Mouse (Mus musculus): ENCODE data around the gene Atxn2l.

Atxn2l gene

DNA sequence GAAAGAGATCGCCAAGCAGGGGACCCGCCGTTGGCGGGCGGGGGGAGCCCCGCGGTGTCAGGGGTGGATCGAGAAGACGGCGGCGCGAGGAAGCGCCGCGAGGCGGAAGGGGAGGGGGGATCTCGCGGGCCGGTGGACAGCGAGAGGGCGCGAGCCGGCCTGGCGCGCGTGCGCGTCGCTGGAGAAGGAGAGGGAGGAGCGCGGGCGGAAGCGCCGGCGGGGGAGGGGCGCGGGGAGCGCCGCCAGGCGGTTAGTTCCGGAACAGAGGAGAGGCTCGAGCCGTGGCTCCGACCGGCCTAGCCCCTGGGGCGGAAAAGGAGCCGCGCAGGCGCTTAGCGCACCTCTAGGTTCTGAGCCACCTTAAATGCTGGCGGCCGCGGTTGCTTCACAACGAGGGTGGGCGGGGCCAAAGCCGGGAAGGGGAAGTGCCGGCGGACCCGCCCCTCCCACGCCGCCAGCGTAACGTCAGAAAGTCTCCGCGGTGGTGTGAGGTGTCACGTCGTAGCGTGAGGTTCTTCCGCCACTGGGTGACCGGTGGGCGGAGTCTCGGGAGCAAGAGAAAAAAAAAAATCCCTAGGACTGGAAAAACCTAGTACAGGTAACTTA, at the start of gene Atxn2l:
Atxn2l (minus strand) TSS at position 165 of the 606 bp plus-strand sequence.
- peak; percentile 99 for DNase-seq (ENCODE audit: low spot score in 2 of 2)

GRCm38 (mm10) chr7:126545631-126546030, 42.4 kb upstream of the Atxn2l start:
- DNase-seq (ENCODE audit: low spot score in 2 of 2) = no peak

DNA sequence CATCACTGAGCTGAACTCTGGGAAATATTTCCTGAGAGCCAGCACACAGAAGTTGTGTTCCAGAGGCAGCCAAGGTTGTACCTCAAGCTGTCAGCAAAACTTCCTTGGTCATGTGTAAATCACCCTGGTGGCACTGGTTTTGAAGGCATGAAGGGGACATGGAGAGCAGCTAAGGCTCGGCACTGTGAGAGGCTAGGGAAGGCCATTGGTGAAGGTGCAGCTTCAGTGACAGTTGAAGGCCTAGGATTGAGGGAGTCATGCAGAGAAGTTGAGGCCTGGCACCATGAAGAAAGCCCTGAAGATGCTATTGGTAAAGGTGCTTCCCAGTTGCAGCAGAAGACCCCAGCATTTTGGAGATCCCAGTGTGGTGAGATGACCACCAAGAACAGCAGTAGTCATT, 38.4 kb upstream of the Atxn2l start:
- no peak for DNase-seq (ENCODE audit: low spot score in 2 of 2)

DNA sequence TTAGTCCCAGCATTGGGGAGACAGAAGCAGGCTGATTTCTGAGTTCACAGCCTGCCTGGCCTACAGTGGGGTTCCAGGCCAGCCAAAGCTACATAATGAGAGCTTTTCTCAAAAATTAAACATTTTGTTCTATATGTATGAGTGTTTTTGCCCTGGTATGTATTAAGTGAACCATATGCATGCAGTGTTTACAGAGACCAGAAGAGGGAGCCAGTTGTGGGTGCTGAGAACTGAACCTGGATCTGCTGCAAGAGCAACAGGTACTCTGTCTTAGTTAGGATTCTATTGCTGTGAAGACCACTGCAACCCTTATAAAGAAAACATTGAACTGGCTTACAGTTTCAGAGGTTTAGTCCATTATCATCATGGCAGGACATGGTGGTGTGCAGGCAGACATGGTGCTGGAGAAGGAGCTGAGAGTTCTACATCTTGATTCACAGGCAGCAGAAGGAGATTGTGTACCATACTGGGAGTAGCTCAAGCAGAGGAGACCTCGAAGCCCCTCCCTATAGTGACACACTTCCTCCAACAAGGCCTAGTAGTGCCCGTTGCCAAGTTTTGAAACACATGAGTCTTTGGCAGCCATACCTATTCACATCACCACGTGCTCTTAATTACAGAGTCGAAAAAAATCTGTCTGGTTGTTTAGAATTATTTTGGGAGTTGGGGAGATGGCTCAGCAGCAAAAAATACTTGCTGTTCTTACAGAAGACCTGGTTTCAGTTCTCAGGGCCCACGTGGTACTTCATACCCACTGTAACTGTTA, 34.8 kb upstream of the Atxn2l start:
- peak in 1 of 2 experiments; percentile 33 for DNase-seq (ENCODE audit: low spot score in 2 of 2)

- no peak for DNase-seq (ENCODE audit: low spot score in 2 of 2)
These were observed 33.2 kb upstream of the Atxn2l start for GRCm38 (mm10) chr7:126536466-126536865.

- peak in 1 of 2 experiments; percentile 8 for DNase-seq (ENCODE audit: low spot score in 2 of 2)
These were observed 32.5 kb upstream of the Atxn2l start for GRCm38 (mm10) chr7:126535766-126536165.

DNA sequence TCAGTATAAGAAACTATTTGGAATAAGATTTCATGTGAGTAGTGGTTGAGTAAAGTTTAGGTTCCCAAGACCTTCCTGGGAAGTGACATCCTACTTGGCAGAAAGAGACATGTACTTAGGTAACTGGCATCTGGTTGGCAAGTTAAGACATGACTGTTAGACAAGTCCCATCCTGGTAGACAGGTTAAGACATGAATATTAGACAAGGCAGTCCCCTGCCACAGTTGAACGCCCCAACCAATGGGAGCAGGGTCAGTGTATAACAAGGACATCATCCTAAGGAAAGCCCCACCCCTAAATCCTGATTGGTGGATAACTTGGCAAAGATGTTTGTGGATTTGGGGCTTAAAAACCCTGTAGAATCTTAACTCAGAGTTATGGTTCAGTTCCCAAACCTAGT, 30.2 kb upstream of the Atxn2l start:
- no peak for DNase-seq (ENCODE audit: low spot score in 2 of 2)

- DNase-seq (ENCODE audit: low spot score in 2 of 2) = peak in 1 of 2 experiments; percentile 31
These were observed 24.9 kb upstream of the Atxn2l start for GRCm38 (mm10) chr7:126528166-126528577.

DNA sequence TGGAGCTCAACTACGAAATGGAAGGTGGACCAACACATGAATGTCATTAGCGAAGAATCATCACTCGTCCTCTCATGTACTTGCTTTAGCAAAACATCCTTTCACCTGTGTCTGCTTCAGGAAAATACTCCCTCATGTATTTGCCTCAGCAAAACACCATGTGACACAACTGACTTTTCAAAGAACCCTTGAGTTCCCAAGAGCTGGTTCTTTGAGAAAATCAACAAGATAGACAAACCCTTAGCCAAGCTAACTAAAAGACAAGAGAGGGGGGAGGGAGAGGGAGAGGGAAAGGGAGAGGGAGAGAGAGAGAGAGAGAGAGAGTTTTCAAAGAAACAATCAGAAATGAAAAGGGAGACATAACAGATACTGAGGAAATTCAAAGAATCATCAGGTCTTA, 20.1 kb upstream of the Atxn2l start:
- DNase-seq (ENCODE audit: low spot score in 2 of 2) = no peak

- DNase-seq (ENCODE audit: low spot score in 2 of 2) = no peak
These were observed 16.3 kb upstream of the Atxn2l start for GRCm38 (mm10) chr7:126519513-126519912.

- no peak for DNase-seq (ENCODE audit: low spot score in 2 of 2)
These were observed 15.2 kb upstream of the Atxn2l start for GRCm38 (mm10) chr7:126518261-126518941.

GRCm38 (mm10) chr7:126511287-126511686, 8.1 kb upstream of the Atxn2l start:
- no peak for DNase-seq (ENCODE audit: low spot score in 2 of 2)

DNA sequence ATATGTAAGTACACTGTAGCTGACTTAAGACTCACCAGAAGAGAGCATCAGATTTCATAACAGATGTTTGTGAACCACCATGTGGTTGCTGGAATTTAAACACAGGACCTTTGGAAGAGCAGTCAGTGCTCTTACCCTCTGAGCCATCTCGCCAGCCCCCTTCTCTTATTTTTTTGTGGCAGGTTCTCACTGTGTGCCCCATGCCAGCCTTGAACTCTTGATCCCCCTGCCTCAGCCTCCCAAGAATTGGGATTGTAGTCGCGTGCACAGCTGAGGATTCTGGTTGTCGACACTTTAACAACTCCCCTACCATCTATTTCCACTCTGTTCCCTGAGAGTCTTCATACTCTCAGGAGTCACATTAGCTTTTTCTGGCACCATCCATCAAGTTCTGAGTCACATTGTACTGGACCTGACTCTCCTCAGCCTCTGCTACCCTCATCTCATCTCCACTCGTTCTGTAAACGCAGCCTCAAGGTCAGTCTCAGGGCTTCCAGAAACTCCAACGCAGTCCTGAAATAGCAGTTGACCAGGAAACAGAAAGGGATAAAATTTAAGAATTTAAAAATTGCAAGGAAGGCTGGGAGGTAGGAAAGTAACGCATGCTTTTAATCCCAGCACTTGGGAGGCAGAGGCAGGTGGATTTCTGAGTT, 4.0 kb upstream of the Atxn2l start:
- no peak for DNase-seq (ENCODE audit: low spot score in 2 of 2)

DNA sequence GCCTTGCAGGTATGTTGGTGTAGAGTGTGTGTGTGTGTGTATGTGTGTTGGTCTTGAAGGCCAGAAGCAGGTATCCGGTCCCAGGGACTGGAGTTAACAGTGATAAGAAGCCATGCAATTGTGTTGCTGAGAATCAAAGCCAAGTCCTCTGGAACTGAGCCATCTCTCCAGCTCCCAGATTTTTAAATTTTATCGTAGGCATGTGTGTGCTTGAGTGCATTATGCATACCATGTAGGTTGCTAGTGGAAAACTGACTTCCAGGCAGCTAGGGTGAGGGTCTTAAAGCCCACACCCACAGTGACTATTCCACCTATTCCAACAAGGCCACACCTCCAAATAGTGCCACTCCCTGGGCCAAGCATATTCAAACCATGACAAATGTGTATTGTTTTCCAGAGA, 1.7 kb upstream of the Atxn2l start:
- DNase-seq (ENCODE audit: low spot score in 2 of 2) = no peak

- no peak for DNase-seq (ENCODE audit: low spot score in 2 of 2)
These were observed 486 bp downstream of the Atxn2l start for GRCm38 (mm10) chr7:126502751-126503150.

GRCm38 (mm10) chr7:126502023-126502741, 1.1 kb downstream of the Atxn2l start:
- peak; percentile 92 to 94 for DNase-seq (ENCODE audit: low spot score in 2 of 2)

GRCm38 (mm10) chr7:126501684-126502022, 1.6 kb downstream of the Atxn2l start:
- DNase-seq (ENCODE audit: low spot score in 2 of 2) = no peak

DNA sequence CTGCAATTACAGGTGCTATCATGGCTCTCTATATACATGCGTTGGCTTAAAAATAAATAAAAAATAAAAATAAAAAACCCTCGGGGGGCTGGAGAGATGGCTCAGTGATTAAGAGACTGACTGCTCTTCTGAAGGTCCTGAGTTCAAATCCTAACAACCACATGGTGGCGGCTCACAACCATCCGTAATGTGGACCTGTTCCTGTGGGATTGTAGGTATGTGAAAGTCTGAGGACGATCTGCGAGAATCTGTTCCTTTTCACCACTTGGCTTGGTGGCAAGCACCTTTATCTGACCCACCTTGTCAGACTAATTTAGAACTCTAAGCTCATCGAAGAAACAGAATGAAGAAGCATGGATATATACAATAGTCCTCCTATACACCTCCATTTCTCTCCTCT, 3.8 kb downstream of the Atxn2l start:
- DNase-seq (ENCODE audit: low spot score in 2 of 2) = no peak

DNA sequence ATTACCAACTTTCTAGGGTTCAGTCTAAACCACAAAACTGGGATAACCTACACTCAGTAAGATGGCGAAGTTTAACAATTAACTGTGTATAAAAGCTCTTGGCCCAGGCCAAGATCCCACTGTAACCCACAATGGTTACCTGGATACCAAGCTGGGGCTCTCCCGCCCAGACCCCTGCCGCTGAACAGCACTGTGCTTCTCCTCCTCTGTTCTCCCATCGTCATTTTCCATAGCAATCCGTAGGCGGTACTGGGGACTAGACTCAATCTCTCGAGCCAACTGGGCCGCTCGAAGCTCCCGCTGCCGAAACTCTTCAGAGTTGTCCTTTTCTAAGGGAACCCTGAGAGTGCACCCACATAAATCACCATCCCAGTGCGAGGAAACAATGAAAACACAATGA, 5.3 kb downstream of the Atxn2l start:
- no peak for DNase-seq (ENCODE audit: low spot score in 2 of 2)

DNA sequence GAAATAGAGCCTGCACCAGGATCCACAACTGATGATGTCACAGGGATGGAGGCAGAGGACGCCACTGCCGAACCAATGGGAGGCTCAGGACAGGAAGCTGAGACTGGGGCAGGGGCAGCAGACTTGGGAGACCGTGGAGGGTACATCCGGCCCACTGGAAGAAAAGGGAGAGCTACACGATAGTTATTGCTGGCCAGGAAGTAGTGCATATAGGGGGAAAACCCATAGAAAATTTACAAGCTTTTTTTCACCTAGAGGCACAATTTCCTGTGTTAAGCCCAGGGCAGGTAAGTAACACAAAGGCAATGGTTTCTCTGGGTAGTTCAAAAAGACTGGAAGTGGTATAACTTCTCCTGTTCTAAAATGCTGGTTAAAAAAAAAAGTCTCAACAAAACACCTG, 6.8 kb downstream of the Atxn2l start:
- no peak for DNase-seq (ENCODE audit: low spot score in 2 of 2)

DNA sequence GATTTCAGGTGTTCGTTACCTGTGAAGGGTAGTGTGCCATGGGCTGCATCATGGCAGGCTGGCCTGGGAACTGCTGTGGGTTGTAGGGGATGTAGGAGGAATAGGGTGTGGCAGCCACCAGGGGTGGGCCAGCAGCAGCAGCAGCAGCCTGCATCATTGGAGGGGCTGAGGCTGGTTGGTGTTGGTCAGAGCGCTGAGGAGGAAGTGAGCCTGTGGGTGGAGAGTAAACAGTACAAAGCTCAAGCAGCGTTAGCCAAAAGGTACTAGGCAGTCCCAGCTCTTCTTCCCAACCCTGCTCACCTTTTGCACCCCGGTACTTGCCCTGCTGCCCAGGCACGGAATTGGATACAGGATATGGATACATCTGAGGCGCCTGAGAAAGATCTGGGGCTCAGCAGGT, 9.1 kb downstream of the Atxn2l start:
- no peak for DNase-seq (ENCODE audit: low spot score in 2 of 2)

DNA sequence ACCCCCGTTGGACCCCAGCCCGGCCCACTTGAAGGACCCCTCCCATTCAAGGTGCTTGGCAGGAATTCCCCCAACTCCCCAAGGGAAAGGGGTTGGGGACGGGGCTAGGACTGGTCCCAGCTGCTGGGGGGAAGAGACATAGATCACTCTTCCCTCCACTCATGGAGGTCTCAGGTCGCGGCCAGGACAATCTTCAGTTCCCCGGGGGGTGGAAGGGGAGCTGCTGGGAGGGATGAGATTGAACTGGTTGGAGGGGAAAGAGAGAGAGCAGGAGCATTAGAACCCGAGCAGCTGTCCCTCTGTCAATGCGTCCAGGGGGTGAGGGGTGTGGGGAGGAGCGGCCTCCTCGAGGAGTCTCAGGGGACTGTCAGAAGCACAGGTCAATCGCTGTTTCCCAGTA, 11.3 kb downstream of the Atxn2l start:
- DNase-seq (ENCODE audit: low spot score in 2 of 2) = no peak
